Mouse (Mus musculus): Measurements from ENCODE around the gene Morf4l1.

Gene Morf4l1

DNA sequence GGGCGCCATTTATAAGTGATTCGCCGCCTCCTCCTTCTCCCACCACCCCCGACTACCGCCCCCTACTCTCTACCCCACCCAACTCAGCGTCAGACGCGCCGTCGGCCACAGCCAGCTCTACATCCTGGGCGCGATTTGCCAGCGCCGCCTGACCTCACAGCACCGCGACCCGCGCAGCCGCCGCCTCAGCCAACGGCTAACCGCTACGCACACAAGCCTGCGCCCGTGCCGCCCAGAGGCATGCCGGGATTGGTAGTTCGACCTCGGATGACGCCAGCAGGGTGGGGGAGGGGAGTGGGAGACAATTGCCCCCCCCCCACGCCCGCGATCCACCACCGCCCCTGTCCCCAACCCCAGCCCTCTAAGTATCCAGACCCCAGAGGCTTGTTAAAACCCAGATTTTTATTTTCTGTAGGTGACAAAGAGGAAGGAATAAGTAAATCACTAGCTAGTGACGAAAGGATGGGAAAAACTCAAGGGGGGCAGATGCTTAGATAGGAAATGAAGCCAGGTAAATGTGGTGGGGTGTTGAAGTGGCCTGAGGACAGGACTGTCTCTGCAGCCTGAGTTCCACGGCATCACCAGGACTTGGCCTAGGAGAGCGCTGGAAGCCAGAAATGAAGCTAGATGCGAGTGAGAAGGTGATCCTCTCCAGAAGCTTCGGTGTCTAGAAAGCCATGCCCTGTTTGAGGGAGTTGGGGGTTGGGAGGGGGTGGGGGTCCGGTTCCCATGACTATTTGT is at the start of gene Morf4l1:
Morf4l1 (minus strand) TSS at position 208 of the 741 bp plus-strand sequence.
- peak; percentile 93 for DNase-seq (ENCODE audit: low read depth, low spot score)

- DNase-seq (ENCODE audit: low read depth, low spot score) = no peak
These were observed 49.1 kb upstream of the Morf4l1 start for GRCm38 (mm10) chr9:90163749-90164095.

- peak; percentile 45 for DNase-seq (ENCODE audit: low read depth, low spot score)
These were observed 48.6 kb upstream of the Morf4l1 start, which contains the start of gene Adamts7 for GRCm38 (mm10) chr9:90162926-90163748. Adamts7 (plus strand) TSS chr9:90163069.

GRCm38 (mm10) chr9:90162243-90162925 is 47.8 kb upstream of the Morf4l1 start:
- DNase-seq (ENCODE audit: low read depth, low spot score) = peak; percentile 53

GRCm38 (mm10) chr9:90146869-90147268 is 32.3 kb upstream of the Morf4l1 start:
- no peak for DNase-seq (ENCODE audit: low read depth, low spot score)

- no peak for DNase-seq (ENCODE audit: low read depth, low spot score)
These were observed 31.2 kb upstream of the Morf4l1 start for GRCm38 (mm10) chr9:90145788-90146187.

DNA sequence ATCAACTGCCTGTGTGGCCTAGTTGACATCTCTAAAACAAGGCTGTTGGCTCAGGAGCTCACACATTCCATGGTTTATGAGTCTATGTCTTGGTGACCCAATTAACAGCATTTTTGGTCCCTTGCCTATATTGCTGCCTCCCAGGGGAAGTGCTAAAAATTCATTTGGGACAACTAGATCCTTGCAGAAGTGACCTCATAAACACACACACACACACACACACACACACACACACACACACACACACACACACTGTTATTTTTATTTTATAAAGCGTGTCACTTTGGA is 22.0 kb upstream of the Morf4l1 start:
- no peak for DNase-seq (ENCODE audit: low read depth, low spot score)

GRCm38 (mm10) chr9:90135963-90136677 is 21.5 kb upstream of the Morf4l1 start:
- DNase-seq (ENCODE audit: low read depth, low spot score) = no peak

- DNase-seq (ENCODE audit: low read depth, low spot score) = no peak
These were observed 20.9 kb upstream of the Morf4l1 start for GRCm38 (mm10) chr9:90135466-90135865.

DNA sequence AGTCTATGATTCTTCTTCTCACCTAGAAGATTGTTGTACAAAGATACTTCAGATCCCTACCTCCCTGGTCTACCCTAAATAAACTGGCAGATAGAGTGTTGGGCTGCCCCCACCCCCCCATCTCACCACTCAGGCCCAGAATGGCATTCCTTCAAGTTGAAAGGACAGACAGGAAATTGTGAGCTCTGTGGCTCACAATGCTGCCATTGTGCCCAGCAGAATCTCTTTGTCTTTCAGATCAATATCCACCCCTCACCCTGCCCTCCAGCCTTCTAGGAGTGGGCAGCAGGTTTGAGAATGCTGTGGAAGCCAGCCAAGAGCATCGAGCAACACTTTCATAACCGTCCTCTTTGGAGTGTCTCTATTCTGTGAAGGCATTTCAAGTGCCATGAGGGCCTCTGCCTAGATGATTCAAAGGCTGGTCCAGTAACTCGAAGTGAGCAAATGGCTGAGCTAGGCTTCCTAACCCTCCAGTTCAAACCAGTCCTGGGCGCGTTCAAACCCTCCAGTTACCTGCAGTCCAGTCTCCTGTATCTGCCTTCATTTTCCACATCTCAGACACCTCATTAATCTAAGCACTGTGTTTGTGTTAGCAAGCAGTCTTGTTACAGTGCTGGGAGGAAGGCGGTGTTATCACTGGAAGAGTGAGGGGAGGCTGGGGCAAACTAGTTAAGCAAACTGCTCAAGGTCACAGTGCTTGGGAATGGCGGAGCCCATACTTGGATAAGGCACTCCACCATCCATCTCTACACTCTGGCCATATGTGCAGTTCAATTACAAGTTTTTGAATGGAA is 19.2 kb upstream of the Morf4l1 start:
- DNase-seq (ENCODE audit: low read depth, low spot score) = no peak

DNA sequence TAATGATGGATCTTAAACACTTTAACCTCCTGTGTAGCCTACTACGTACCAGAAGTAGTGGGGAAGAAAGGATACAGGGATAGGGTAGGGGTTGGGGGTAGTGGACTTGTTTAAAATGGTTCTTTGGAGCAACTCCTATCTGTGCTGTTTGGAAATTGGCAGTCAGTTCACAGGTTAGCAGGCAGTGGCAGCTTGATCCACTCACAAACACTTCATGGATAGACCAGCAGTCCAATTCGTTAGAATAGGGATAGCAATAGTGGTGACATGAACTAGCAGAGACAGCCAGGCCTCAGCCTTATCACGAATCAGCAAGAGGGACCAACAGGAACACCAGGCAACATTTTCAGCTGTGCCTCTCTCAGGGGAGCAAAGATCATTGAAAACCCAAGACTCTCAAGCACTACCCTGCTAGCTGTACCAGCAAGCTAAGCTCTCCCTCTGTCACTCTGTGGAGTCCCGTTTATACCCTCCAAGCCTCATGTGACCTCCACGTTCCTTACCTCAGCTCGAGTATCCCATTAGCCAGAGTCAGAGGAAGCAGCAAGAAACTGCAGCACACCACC is 14.1 kb upstream of the Morf4l1 start:
- DNase-seq (ENCODE audit: low read depth, low spot score) = no peak

DNA sequence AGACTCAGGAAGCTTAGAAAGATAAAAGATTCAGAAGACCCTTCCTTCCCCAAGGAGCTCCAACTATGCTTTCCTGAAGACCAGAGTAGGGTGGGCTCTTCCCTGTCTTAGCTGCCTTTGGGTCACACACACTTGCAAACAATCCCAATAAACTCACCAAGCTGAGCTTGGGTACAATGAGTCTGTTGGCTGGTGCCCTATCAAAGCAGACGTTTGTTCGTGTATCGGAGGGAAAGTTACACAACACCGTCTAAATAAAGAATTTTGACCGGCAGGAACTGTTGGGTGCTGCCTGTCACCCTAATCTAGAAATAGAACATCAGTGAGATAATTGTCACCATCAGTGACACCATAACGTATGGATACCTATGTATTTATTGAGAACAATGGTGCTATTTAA is 12.6 kb upstream of the Morf4l1 start:
- DNase-seq (ENCODE audit: low read depth, low spot score) = no peak

DNA sequence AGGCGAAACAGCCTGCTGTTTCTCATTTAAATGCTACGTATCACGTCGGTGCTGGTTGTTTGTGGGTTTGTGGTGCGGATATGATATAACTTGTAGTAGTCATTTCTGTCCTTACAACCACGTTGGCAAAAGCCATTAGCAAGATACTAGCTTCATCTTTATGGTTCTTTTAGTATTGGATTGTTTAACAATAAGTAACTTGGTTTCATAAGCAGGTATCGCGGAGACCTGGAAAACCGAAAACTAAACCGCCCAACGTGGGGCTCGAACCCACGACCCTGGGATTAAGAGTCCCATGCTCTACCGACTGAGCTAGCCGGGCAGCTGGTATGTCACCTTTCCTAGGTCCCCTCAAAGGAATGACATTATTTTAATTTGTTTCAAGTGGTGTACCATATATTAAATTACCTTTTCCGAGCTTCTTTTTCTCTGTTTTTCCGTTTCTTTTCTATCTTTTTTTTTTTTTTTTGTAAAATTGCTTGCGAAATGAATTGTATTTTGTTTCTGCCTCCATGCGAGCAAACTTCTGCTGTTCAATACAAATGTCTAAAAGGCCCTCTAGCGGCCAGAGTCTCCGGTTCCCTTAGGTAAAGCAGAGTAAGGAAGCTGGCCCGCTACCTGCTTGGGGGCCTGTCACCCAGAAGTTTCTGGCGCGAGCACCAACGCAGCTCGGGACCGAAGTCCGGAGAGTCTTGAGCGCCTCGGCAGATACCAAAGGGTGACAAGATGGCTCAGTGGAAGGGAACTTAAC is 11.9 kb upstream of the Morf4l1 start:
- peak; percentile 56 for DNase-seq (ENCODE audit: low read depth, low spot score)

- DNase-seq (ENCODE audit: low read depth, low spot score) = no peak
These were observed 11.0 kb upstream of the Morf4l1 start for GRCm38 (mm10) chr9:90125416-90126099.

GRCm38 (mm10) chr9:90124873-90125245 is 10.3 kb upstream of the Morf4l1 start:
- no peak for DNase-seq (ENCODE audit: low read depth, low spot score)

- no peak for DNase-seq (ENCODE audit: low read depth, low spot score)
These were observed 9.7 kb upstream of the Morf4l1 start for GRCm38 (mm10) chr9:90124156-90124872.

- no peak for DNase-seq (ENCODE audit: low read depth, low spot score)
These were observed 7.7 kb upstream of the Morf4l1 start for GRCm38 (mm10) chr9:90122246-90122740.

- no peak for DNase-seq (ENCODE audit: low read depth, low spot score)
These were observed 2.7 kb upstream of the Morf4l1 start for GRCm38 (mm10) chr9:90117234-90117633.

- DNase-seq (ENCODE audit: low read depth, low spot score) = no peak
These were observed 730 bp upstream of the Morf4l1 start for GRCm38 (mm10) chr9:90115308-90115700.

Data from embryo, embryonic 11.5 days (tissue).